Mouse (Mus musculus): ENCODE data around the gene Thbs2. TPM values are rescaled to one million over a fixed set of nuclear protein-coding genes. Genes with fewer than 3 reads are reported as not detected.
A peak's percentile ranks its signal among the peaks of the same experiment; 100 is the strongest.
"Not testable (repeated sequence)": the region's sequence is repeated elsewhere in the genome, so short reads cannot be mapped to it uniquely, and the experiment has no call there.

Gene Thbs2
- polyA plus RNA-seq, 1 experiment from 2014 or later, result 2.7 TPM

DNA sequence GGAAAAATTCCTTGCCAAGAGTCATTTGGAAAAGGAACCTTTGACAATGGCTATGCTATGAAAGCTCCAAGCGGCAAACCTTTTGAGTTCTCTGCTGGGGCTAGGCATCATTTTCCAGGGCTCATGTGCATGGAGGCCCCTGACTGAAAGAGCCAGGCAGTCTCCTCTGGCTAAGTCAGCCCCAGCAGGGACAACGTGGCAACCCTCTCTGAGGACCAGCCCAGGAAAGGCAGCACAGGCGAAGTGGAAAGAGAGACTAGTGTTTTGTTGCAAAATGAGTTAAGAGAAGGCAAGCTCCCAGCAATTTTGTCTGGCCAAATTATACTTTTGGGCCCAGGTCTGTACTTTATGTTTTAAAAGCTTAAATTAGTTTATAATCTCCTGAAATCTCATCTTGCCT is 50.0 kb downstream of the Thbs2 start:
- Histone ChIP-seq H3K9me3 (replicated peaks; ENCODE audit: control insufficient read depth, low read length) (no peaks in the 10 kb centered on the region), H3K4me1 (ENCODE audit: control insufficient read depth, insufficient read depth, low read length) (no peaks in the 10 kb centered on the region), H3K36me3 (ENCODE audit: control insufficient read depth, insufficient read depth, low read length) (no peaks in the 10 kb centered on the region), H3K27ac (ENCODE audit: low read depth, low read length) (no peak overlapping the region), H3K27me3 (ENCODE audit: control insufficient read depth, insufficient read depth, low read length) (no peaks in the 10 kb centered on the region; the same call in 1 of the 2 replicates), H3K4me3 (ENCODE audit: low read depth, low read length) (no peak overlapping the region), H3K9ac (ENCODE audit: low read depth, low read length) (no peak overlapping the region), H3K4me2 (no peak overlapping the region)
- 70% methylated on average over 3 of the region's 3 CpGs for WGBS (ENCODE audit: insufficient replicate concordance)
- no peak for ATAC-seq (replicated peaks; ENCODE audit: insufficient number of reproducible peaks, low FRiP score, low TSS enrichment)

DNA sequence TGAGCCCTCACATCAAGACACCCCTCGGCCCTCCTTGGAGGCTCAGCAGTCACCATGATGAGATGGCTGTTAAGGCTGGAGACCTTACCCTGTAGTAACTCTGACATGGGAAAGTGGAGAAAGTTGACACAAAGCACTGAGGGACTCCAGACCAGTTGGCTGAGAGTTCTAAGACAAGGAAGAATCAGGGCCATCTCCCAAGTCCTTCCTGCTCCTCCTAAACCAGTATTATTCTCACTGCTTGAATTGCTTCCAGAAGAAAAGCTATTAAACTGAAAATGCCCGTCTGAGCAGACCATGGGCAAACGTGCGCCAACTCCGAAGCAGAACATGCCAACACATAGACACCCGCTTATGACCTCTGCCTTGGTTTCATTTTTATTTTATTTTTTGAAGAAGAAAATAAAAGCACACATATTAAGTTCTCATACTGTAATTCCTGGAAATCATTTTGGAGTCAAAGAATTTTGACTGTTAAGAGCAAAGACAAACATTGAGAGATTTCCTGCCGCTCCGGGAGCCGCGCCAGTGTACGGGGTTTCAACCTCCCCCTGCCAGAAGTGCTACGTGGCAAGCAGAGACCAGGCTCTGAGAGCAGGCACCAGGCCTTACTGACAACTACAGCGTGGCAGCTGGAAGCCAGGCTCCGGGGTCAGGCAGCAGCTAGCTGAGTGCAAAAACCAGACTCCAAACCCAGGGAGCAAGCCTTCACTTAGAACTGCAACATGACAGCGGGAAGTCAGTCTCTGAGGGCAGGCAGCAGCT is 53.5 kb downstream of the Thbs2 start:
- no peaks in the 10 kb centered on the region for H3K4me1 ChIP-seq (ENCODE audit: control insufficient read depth, insufficient read depth, low read length)
- H3K4me2 ChIP-seq, result no peak overlapping the region
- H3K9ac ChIP-seq (ENCODE audit: low read depth, low read length), result no peak overlapping the region
- no peaks in the 10 kb centered on the region; the same call in none of the 2 replicates for H3K27me3 ChIP-seq (ENCODE audit: control insufficient read depth, insufficient read depth, low read length)
- ATAC-seq (replicated peaks; ENCODE audit: insufficient number of reproducible peaks, low FRiP score, low TSS enrichment), result no peak
- H3K4me3 ChIP-seq (ENCODE audit: low read depth, low read length), result no peak overlapping the region
- 75% methylated on average over 15 of the region's 15 CpGs for whole genome bisulfite sequencing (ENCODE audit: insufficient replicate concordance)
- no peak overlapping the region for H3K27ac ChIP-seq (ENCODE audit: low read depth, low read length)
- H3K9me3 ChIP-seq (replicated peaks; ENCODE audit: control insufficient read depth, low read length), result no peaks in the 10 kb centered on the region
- no peaks in the 10 kb centered on the region for H3K36me3 ChIP-seq (ENCODE audit: control insufficient read depth, insufficient read depth, low read length)

DNA sequence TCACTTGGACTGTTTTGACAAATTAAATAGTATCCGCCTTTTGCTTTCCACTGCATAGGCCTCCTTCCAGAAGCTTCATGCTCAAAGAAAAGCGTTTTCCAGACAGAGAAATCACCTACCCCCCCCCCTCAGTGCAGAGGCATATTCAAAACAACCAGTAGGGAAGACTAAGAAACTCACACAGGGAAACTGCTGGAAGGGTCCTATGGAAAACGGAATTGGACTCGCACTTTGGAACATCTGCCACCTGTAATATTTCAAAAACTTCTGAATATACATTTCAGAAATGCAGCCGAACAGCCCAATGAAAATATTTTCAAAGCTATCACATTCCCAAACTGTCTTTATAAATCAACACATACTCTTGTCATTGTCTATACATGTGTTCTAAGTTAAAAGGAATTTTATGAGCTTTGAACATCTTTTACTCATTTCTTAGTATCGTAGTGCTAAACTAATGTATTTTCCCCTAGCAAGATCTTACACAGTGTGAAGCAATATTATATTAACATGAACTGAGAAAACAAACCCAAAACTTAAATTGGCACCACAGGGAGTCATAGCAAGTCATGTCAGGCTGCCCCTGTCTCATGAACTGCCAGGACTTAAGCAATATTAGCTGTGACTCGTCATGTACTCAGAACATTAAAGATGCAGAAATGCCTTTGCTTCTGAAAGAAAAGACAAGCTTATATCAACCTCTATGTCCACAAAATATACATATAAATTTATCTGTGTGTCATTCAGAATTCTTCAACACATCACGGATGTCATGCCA is 58.3 kb downstream of the Thbs2 start:
- Histone ChIP-seq H3K4me2 (no peak overlapping the region), H3K4me3 (ENCODE audit: low read depth, low read length) (no peak overlapping the region), H3K4me1 (ENCODE audit: control insufficient read depth, insufficient read depth, low read length) (no peaks in the 10 kb centered on the region), H3K27ac (ENCODE audit: low read depth, low read length) (no peak overlapping the region), H3K9ac (ENCODE audit: low read depth, low read length) (no peak overlapping the region), H3K9me3 (replicated peaks; ENCODE audit: control insufficient read depth, low read length) (no peaks in the 10 kb centered on the region), H3K36me3 (ENCODE audit: control insufficient read depth, insufficient read depth, low read length) (no peaks in the 10 kb centered on the region), H3K27me3 (ENCODE audit: control insufficient read depth, insufficient read depth, low read length) (no peaks in the 10 kb centered on the region; the same call in 1 of the 2 replicates)
- ATAC-seq (replicated peaks; ENCODE audit: insufficient number of reproducible peaks, low FRiP score, low TSS enrichment), result no peak
- WGBS (ENCODE audit: insufficient replicate concordance), result 80% methylated on average over 8 of the region's 8 CpGs

DNA sequence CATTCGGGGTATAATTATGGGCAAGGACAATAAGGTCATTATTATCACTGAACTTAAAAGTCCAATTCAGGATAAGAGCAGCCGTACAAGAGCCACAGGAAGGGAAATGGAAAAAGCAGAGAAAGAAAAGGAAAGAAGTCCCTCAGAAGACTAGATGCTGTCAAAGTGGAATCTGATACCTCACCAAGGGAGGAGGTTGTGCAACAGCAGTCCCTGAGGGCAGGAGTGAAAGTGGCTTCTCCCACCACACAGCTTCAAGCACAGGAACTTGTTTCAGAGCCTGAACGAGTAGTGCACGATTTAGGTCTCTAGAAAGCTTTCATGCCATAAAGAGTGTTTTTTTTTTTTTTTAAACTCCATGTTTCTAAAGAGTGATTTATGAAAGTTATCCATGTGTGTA is 65.1 kb downstream of the Thbs2 start:
- Histone ChIP-seq H3K36me3 (ENCODE audit: control insufficient read depth, insufficient read depth, low read length) (no peaks in the 10 kb centered on the region), H3K27me3 (ENCODE audit: control insufficient read depth, insufficient read depth, low read length) (no peaks in the 10 kb centered on the region), H3K4me1 (ENCODE audit: control insufficient read depth, insufficient read depth, low read length) (no peaks in the 10 kb centered on the region), H3K9ac (ENCODE audit: low read depth, low read length) (no peak overlapping the region), H3K9me3 (replicated peaks; ENCODE audit: control insufficient read depth, low read length) (no peaks in the 10 kb centered on the region), H3K4me2 (no peak overlapping the region), H3K4me3 (ENCODE audit: low read depth, low read length) (no peak overlapping the region), H3K27ac (ENCODE audit: low read depth, low read length) (no peak overlapping the region)
- no peak for ATAC-seq (replicated peaks; ENCODE audit: insufficient number of reproducible peaks, low FRiP score, low TSS enrichment)
- 73% methylated on average over 4 of the region's 4 CpGs for WGBS (ENCODE audit: insufficient replicate concordance)

DNA sequence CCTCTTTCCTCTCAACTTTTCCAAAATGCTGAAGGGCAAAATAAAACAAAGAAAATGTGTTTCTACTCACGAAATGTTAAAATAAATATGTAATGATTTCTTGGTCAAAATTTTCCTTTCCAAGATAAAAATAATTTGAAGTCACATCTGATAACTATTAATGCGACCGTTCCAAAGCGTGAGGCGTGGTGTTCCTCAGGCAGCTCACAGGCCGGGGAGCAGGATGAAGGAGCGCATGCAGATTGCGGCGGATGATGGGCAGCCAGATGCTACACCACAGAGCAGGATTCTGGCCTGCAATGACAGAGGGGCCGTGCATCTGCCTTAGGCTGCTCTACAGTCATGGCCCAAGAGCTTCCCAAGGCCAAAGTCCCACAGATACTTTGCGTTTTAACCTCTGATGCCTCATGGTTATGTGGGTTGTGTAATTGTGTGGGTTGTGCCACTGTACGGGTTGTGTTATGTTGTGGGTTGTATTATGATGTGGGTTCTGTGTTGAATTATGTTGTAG is 66.2 kb downstream of the Thbs2 start:
- Histone ChIP-seq H3K4me1 (ENCODE audit: control insufficient read depth, insufficient read depth, low read length) (no peaks in the 10 kb centered on the region), H3K27me3 (ENCODE audit: control insufficient read depth, insufficient read depth, low read length) (no peaks in the 10 kb centered on the region), H3K4me2 (no peak overlapping the region), H3K9me3 (replicated peaks; ENCODE audit: control insufficient read depth, low read length) (no peaks in the 10 kb centered on the region), H3K27ac (ENCODE audit: low read depth, low read length) (no peak overlapping the region), H3K36me3 (ENCODE audit: control insufficient read depth, insufficient read depth, low read length) (no peaks in the 10 kb centered on the region), H3K4me3 (ENCODE audit: low read depth, low read length) (no peak overlapping the region), H3K9ac (ENCODE audit: low read depth, low read length) (no peak overlapping the region)
- WGBS (ENCODE audit: insufficient replicate concordance), result 85% methylated on average over 12 of the region's 12 CpGs
- no peak for ATAC-seq (replicated peaks; ENCODE audit: insufficient number of reproducible peaks, low FRiP score, low TSS enrichment)

DNA sequence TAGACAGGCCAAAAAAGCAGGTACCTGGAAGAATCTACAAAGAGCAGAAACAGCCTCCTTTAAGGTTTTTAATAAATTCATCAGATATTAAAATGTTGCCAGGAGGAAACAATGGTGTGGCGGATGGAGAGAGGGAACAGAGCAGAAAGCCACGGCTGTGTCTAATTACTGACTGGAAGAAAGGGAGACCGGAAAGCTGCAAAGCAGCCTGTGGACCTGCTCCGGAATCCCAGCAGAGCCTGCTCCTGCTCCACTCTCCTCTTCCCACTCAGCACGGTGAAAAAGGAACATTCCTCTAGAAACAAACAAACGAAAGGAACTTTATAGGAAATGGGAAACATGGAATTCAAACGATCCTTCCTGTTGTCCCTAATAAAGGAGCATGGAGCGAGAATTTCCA is 69.6 kb downstream of the Thbs2 start:
- Histone ChIP-seq H3K9me3 (replicated peaks; ENCODE audit: control insufficient read depth, low read length) (no peaks in the 10 kb centered on the region), H3K4me1 (ENCODE audit: control insufficient read depth, insufficient read depth, low read length) (no peaks in the 10 kb centered on the region), H3K36me3 (ENCODE audit: control insufficient read depth, insufficient read depth, low read length) (no peaks in the 10 kb centered on the region), H3K9ac (ENCODE audit: low read depth, low read length) (no peak overlapping the region), H3K27ac (ENCODE audit: low read depth, low read length) (no peak overlapping the region), H3K4me2 (peak overlapping the region; percentile 38; the same call in 1 of the 2 replicates), H3K27me3 (ENCODE audit: control insufficient read depth, insufficient read depth, low read length) (no peaks in the 10 kb centered on the region), H3K4me3 (ENCODE audit: low read depth, low read length) (no peak overlapping the region)
- whole genome bisulfite sequencing (ENCODE audit: insufficient replicate concordance), result 63% methylated on average over 8 of the region's 8 CpGs
- ATAC-seq (replicated peaks; ENCODE audit: insufficient number of reproducible peaks, low FRiP score, low TSS enrichment), result no peak

DNA sequence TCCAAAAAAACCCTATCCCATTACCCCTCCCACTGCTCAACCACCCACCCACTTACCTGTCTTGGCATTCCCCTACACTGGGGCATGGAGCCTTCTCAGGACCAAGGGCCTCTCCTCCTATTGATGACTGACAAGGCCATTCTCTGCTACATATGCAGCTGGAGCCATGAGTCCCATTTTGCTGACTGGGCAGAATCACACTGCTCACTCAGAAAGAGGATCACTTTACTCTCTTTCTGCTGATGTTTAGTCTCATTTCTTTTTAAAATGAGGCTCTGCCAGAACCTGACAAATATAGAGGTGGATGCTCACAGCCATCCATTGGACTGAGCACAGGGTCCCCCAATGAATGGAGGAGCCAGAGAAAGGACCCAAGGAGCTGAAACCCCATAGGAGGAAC is 73.0 kb downstream of the Thbs2 start:
- H3K9ac ChIP-seq (ENCODE audit: low read depth, low read length); ATAC-seq (replicated peaks; ENCODE audit: insufficient number of reproducible peaks, low FRiP score, low TSS enrichment); H3K4me2 ChIP-seq; H3K4me1 ChIP-seq (ENCODE audit: control insufficient read depth, insufficient read depth, low read length); H3K9me3 ChIP-seq (replicated peaks; ENCODE audit: control insufficient read depth, low read length); H3K27me3 ChIP-seq (ENCODE audit: control insufficient read depth, insufficient read depth, low read length); H3K27ac ChIP-seq (ENCODE audit: low read depth, low read length); H3K4me3 ChIP-seq (ENCODE audit: low read depth, low read length); H3K36me3 ChIP-seq (ENCODE audit: control insufficient read depth, insufficient read depth, low read length): not testable (repeated sequence)

DNA sequence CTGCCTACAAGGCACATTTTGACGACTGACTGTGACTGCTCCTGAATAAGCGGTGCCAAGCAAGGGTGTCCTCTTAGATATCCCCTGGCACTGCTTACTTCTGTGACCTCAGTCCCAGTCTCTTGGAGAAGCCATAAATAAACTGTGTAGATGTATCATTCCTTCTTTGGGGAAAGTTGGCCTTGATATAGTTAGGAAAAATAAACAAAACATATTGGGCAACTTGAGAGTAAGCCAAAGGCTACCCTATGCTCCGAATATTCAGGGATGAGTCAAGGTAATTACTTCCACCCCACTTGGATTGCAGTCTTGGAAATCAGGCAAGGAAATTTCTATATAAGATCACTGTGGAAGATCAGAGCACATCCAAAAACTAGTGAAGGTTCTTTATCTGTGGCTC is 74.0 kb downstream of the Thbs2 start:
- 78% methylated on average over 3 of the region's 3 CpGs for WGBS (ENCODE audit: insufficient replicate concordance)
- no peak overlapping the region for H3K9ac ChIP-seq (ENCODE audit: low read depth, low read length)
- no peak overlapping the region for H3K4me3 ChIP-seq (ENCODE audit: low read depth, low read length)
- no peak for ATAC-seq (replicated peaks; ENCODE audit: insufficient number of reproducible peaks, low FRiP score, low TSS enrichment)
- no peaks in the 10 kb centered on the region for H3K4me1 ChIP-seq (ENCODE audit: control insufficient read depth, insufficient read depth, low read length)
- H3K27ac ChIP-seq (ENCODE audit: low read depth, low read length), result no peak overlapping the region
- no peak overlapping the region for H3K4me2 ChIP-seq
- H3K36me3 ChIP-seq (ENCODE audit: control insufficient read depth, insufficient read depth, low read length), result no peaks in the 10 kb centered on the region
- no peaks in the 10 kb centered on the region for H3K27me3 ChIP-seq (ENCODE audit: control insufficient read depth, insufficient read depth, low read length)
- H3K9me3 ChIP-seq (replicated peaks; ENCODE audit: control insufficient read depth, low read length), result no peaks in the 10 kb centered on the region

All from heart, embryonic 11.5 days (tissue).